Mouse (Mus musculus): Measurements from ENCODE around the gene Csad.

DNA sequence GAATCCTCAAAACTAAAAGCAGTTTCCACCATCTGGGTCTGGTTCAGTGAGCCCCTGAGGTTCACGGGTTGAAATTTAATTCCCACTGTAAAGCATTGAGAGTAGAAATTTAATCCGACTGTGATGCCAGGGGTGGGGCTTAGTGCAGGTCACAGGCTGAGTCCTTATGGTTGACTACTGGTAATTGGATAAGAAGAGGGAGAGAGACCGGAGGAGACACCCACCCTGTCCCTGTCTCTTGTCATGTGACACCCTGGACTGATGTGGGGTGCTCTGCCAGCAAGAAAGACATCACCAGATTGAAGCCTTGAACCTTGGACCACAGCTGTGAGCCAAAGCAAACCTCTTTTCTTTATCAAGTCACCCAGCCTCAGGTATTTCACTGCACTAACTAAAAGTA is 21.4 kb downstream of the Csad start:
- TF ChIP-seq CTCF (IDR thresholded peaks at IDR 0.05; ENCODE audit: low read depth) (no peak), EP300 (optimal IDR thresholded peaks at IDR 0.05) (no peak)

All from stomach, postnatal 0 days (tissue).